Mouse (Mus musculus) left cerebral cortex, adult 8-10 months (tissue): ENCODE results near the gene Fbxo31. TPM values are rescaled to one million over a fixed set of nuclear protein-coding genes. Genes with fewer than 3 reads are reported as not detected.

Source experiments
- DNase-seq, 2 experiments: peaks; one replicate each; pipeline ENCODE4 v3.0.0; 2022; ENCODE audit warnings: low spot score in 2 of 2
- total RNA-seq, 4 experiments: library from RNA; stranded (reverse); gene quantifications; 2 replicates each; pipeline ENCODE4 v1.2.4; 2022

Gene Fbxo31
- total RNA-seq, 4 experiments from 2014 or later = 94.5 to 107 (median 104) TPM

DNA sequence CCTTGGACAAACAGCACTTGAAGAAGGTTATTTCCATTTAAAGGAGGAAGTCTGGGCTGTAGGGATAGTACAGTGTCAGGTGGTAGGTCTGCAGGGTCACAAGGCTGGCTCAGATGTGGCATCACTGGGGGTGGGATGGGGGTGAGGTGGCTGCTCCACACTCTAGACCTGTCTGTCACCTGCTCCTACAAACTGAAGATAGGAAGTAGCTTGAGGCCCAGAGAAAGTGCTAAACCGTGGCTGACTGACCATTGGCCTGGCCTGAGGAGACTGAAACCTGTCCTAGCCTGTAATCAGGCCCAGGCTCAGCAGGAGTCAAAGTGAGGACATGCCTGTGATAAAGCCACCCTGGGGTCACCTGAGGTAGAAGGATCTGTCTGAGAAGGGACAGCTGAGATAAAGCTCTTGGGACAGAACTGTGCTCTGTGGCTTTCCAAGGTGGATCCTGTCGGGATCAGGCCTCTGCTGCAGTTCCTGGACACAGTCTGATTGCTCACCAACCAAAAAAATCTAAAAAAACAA lies 10.7 kb upstream of the Fbxo31 start:
- no peak for DNase-seq

DNA sequence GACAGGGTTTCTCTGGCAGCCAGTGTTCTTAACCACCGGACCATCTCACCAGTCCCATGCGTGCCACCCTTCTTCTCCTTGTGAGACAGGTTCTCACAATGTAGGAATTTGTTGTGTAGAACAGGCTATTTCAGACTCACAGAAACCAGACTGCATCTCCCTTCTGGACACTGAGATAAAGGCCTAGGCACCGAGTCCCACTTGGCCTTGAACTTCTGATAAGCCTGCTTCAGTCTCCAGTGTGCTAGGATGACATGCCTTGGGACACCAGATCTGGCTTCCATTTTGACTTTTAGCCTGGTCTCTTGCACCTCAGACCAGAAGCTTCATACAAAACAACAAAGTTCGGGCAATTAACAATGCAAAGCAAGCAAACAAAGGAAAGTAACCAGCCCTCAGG lies 10.1 kb upstream of the Fbxo31 start:
- no peak for DNase-seq

DNA sequence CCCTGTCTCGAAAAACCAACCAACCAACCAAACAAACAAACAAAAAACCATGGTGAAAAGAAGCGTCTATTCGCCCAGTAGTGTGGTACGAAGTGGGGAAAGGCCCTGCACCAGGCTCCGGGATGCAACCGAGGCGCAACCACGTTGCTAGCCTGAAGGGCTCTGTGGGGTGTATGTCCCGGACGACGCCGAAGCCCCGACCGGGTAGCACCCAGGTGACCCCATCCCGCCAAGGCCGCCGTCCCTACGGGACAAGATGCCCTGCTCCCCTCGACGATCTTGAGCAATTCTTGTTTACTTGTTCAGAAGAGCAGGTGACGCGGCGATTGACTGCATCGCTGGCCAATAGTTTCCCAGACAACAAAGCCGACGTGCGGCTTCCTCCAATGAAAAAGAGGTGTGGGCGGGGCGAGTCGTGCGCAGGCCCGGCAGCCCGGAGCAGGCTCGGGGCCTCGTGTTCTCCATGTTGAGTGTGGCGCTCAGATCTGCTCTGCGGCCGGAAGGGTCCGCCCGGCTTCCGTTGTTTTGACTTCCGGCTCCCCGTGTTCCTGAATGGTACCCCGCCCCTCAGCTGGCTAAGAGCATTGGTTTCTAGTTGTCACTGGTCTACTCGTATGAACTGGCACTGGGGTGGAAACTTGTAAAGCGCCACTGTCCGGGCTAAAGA lies 6.7 kb upstream of the Fbxo31 start:
- peak; percentile 97 to 100 for DNase-seq

DNA sequence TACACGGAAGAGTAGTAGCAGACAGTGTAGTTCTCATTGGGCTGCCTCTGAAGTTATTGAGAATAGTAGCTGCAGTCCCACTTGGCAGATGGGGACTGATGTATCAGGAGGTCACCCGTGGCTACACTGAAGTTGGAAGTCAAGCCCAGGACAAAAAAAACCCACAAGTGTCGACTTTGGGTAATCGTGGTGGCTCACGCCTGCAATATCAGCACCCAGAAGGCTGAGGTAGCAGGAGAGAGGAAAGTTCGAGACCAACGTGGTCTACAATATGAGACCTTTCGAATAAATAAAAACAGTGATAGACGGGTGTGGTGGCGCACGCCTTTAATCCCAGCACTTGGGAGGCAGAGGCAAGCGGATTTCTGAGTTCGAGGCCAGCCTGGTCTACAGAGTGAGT lies 6.1 kb upstream of the Fbxo31 start:
- DNase-seq = no peak

DNA sequence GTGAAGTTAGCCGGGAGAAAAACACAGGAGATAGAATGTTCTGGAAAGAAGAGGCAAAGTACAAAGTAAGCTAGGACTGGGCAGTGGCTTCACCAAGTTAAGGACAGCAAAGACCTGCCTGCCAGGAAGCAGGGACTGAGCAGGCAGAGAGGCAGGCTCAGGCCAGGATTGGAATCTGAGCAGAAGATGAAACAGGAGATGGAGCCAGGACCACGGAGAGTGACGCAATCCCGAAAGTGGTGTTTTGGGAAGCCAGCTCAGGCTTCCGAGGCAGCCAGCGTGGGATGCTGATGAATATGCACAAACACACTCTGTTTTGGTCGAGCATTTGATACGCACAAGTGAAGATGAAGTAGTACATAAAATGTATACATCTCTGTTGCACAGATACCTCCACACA lies 5.0 kb upstream of the Fbxo31 start:
- DNase-seq = no peak

DNA sequence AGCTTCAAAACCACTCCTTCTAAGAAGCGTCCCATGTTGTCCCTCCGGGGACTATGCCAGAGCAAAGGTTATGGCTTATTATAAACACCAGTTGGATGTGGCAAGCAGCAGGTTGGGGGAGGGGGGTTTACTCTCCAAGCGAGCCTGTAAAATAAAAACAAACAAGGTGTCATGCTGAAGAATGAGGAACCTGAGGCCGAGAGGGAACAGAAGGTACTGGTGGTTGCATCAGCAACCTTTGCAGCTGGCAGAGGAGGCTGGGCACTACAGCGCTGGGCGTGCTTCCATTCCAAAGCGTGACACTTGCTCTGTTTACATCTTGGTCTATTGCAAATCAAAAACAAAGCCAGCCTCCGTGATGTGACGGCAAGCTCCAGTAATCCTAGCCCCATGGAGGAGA lies 1.9 kb upstream of the Fbxo31 start:
- no peak for DNase-seq

DNA sequence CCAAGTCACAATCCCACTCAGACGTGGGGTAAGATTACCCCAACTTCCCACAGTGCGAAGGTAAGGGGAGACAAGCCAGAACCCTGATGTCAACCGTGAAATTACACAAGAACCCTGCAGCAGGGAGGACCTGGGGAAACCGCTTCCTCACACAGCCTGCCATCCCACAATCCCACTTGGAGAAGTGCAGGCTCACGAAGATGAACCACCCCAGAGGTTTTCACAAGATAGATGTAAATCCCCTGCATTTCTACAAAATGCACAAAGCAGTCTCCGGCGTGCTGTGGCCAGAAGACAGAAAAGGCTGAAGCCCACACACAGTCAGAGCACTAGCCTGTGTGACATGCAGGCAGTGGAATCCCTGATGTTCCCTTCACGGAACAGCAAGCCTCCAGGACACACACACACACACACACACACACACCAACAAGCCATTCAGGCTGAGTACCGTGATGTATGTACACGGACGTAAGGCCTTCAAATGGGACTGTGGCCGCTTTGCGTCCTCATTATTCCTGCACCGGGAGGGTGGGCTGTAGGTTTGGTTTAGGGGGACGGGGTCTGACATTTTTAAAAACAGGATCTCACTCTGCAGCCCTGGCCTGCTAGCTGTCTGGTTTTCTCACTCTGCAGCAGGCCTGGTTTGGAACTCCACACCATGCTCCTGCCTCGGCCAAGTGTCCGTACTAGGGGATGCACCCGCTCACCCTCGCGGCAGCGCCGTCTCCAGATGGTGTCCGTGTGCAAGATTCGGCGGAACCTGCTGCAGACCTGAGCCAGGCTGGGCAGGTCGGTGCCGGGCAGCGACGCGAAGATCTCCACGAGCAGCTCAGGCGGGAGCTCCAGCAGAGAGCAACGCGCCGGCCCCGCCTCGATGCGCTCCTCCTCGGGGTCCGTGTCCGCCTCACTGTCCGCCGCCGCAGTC lies 593 bp downstream of the Fbxo31 start:
- no peak for DNase-seq

DNA sequence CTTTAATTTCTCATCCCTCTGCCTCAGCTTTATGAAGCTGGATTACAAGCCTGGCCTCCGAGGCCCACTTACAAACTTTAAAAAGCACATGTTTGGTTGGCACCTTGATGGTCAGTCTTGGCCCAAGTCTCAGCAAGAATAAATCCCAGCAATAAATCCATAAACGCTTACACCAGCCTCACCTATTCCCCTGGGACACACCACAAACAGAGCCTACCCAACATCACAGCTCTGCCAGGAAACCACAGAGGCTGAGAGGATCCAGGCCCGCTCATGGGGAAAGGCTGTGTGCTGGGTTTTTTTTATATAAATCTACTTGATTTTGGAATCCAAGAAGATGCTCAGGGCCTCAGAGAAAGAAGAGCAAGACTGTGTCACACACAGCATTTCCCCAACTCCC lies 2.9 kb downstream of the Fbxo31 start:
- no peak for DNase-seq

DNA sequence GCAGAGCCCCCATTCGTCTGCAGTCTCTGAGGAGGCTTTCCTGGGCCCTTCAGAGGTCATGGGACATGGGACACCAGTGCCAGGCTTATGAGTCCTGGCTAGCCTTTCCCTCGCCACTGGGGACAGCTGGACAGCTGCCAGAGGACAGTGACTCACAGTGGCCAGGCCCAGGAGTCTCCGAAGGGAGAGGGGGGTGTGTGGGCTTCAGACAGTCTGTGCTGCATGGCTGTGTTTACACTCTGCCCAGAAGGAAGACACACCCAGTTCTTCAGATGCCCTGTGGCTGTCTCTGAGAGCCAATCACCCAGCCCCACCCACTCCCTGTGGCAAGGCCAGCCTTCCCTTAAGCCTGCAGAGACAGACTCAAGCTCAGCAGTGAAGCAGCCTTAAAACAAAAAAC lies 5.3 kb downstream of the Fbxo31 start:
- DNase-seq = no peak

DNA sequence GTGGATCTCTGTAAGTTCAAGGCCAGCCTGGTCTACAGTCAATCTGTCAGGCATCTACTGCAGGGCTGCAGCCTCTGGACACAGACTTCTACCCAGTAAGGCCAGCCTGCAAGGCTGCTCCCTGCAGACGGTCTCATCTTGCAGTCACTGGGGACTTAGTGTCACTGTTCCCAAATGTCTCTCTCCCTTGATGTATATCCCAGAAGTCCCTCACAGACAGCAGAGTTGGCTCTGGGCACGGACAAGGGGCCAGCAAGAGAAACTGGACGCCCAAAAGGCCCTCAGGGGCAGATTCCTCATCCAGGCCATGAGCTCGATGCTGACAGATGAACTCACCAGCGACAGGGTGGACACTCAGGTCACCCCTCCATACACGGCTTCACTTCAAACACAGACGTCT lies 6.5 kb downstream of the Fbxo31 start:
- no peak for DNase-seq

DNA sequence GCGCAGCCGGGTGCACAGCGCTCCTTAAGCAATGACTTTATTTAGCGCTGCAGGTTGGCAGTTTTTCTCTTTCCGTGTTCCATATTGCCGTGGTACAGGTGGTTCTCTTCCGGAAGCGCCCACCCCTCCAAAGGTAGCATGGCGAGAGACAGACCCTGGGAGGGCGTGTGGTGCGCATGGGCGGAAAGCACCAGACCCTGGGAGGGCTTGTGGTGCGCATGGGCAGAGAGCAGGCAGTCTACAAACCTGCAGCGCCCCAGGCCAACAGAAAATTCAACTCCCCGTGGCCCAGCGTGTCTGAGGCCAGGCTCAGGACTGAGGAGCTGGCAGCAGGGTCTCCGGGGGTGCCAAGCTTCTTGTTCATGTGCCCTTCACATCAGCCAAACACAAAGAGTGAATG lies 7.8 kb downstream of the Fbxo31 start:
- no peak for DNase-seq

DNA sequence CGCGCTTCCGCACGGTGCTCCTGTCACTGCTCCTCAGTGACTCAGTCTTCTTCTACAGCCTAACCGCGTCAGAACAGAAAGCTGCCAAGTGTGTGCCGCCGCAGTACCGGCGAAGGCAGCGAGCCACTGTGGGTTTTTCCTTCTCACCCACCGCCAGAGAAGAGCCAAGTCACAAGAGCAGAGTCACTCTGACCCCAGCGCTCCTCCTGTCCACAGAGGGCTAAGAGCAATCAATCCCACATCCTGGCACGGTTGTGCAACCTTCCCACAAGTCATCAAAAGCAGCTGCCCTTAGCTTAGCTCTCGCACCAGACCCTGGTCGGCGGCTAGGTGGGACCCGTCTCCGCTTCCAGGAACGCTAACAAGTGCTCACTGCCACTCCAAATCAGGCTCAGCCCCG lies 8.3 kb downstream of the Fbxo31 start:
- no peak for DNase-seq

DNA sequence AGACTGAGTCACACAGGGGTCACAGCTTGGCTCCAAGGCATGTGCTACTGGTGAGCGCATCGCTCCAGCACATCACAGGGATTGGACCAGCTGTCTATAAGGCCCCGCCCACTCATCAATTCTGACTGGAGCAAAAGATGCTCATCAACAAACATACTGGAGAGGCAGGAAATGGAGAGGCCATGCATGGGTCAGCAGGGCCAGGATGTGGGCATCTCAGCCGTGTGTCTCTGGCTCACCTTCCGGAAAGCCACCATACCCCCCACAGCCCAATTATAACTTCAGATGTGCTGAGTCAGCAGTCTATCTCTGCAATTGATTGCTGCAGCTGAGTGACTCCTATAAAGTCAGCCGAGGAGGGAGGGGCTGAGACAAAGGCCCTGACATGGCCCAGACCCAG lies 10.3 kb downstream of the Fbxo31 start:
- DNase-seq = no peak

DNA sequence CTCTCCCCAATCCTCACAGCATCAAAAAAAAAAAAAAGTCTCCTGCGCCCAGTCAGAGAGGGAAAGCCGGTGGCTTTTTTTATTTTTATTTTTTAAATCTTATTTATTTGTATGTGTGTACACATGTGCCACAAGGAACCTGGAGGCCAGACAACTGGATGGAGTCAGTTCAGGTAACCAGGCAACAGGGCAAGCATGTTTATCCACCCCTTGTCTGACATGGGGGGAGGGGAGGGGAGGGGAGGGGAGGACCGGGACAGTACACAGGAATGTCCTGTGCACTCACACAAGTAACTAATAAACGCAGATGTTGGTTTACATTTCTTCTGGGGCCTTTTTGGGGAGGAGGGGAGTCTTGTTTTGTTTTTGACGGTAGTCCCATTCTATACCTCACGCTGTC lies 14.9 kb downstream of the Fbxo31 start:
- no peak for DNase-seq

DNA sequence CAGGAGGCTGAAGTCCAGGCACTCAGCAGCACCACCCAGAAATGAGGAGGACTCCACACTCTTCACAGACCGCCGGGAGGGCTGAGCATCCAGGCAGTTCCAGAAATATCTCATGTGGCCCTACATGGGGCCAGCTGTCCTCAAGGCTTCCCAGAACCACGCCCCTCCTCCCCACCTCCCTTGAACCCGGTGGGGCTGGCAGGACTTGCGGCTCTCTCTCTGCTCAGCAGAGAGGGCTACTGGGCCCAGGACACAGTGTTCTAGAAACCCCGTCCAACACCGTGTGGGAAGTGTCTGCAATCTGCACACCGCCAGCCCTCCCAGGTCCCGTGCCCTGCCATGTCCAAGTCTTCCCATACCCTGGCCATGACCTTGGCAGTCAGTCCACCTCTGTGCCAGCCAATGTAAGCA lies 15.7 kb downstream of the Fbxo31 start:
- no peak for DNase-seq

DNA sequence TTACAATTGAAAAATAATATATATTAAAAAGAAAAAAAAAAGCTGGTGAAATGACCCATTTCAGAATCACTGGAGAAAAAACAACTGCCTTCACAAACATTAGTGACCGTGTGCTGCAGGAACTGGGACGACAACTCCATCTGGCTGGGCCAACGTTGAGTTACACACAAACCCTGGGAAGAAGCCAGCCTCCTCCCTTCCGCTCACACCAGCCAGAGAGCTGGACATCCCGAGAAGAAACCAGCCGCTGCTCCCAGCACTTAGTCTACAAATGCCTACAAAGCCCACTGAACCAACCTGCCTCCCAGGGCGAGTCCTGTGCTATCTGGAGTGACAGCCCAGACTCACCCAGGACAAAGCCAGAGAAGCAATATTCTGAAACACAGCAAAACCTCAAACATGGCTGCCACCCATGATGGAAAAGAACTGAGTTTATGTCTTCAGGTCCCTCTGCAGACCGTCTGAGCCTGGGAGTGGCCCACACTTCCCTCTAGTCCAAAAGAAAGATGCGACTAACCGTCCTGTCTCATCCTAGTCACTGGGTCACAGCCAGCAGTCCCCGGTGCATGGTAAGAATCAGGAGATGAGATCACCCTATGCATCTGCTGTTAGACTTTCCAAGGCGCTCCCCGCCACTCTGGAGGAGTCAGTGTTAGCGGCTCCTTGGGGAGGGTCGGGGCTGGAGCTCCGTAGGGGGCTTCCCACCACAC lies 16.8 kb downstream of the Fbxo31 start:
- no peak for DNase-seq

DNA sequence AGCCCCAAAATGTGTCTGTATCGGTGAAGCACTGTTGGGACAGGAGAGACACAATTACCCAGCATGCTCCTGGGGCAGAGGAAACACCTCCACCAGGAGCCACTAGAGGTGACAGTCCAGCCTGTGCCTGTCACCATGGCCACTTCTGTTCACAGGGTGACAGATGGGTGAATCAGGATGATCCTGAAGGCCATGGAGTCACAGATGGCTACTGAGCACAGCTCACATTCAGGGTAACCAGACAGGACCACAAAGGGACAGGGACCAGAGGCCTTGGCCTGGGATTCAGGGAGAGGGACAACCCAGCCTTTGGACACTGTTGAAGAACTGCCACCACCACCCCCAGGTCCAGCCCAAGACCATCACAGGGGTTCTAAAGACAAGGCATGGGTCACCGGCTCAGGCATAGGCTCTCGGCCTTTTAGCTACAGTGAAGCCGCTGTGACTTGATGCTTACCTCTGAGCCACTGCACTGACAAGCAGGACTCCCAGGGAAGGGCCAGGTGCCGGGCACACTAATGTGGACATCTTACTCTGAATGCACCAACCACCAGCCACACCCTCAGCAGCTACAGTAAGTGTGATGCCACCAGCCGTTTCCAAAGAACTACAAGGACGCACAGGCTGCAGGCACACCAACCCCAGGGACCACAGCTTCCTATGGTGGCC lies 18.0 kb downstream of the Fbxo31 start:
- DNase-seq = no peak

DNA sequence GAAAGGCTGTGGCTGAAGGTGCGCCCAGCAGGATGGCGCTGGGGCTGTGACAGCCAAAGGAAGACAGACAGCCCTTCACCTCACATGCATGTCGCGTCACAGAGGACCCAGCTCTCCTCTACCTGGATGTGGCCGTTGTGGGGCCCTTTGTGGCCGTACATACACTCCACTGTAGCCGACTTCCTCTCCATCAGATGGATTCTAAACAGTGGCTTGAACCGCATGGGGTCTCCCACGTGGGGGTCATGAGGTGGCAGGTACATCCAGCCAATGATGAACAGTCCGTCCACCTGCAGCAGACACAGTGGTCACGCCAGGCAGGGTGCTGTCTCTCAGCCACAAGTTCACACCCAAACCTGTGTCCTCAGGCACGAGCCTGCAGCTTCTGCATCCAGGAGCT lies 18.8 kb downstream of the Fbxo31 start:
- DNase-seq = no peak

DNA sequence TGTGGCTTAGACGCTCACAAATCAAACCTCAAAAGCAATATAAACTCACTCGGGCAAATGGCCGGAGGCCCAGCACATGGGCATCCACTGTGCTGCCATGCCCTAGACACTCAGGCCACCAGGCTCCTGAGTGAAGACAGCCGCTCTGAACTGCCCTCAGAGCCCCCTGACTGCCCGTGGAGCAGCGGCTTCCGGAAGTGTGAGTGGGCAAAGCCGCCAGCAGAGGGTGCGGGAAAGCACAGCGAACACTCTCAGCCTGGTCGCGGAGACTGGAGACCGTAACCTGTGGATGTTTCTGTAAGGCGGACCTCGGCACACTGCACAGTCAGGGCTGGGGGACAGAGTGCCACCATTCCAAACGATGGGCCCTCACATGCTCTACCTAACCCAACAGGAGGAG lies 20.1 kb downstream of the Fbxo31 start:
- DNase-seq = no peak

DNA sequence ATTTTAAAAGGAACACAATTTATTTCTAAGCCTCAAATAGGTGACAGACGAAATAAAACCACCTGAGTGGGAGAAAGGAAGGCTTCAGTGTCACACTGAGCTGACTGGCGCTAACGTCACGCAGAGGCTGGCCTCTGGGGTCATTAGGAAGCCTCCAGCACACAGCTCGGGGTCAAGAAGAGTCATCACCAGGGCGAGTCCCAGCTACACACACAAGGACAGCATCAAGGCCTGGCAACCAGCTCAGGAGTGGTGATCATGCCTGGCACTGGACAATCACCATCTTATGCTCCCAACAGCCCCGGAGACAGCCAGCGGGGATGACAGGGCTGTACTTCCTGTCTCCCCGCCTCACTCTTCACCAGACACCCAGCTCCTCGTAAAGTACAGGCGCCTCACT lies 20.9 kb downstream of the Fbxo31 start:
- no peak for DNase-seq

DNA sequence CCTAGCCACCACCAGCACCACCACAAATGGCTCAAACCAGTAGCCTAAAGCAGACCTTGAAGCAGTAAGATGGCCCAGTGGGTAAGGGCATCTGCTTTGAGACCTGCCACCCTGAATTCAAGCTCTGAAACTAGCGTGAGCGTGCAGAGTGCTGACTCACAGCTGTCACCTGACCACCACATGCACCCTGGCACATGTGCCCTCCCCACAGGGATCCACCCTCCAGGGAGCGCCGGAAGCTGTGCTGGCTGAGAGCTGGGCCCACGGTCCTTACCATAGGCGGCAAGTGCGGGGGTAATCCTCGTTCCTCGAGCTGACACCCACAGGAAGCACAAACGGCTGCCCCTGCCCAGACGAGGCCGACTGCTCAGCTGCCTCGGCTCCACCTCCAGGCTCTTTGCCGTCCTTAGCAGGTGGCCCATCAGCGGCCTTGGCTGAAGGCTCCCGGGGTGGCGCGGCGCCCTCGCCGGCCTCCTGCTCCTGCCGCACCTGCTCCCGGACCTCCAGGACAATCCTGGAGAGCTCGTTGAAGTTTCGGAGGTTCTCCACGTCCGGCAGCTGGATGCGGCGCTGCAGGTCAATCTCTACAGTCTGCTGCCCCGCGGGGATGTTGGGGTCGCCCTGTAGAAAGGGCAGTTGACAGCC lies 24.7 kb downstream of the Fbxo31 start:
- DNase-seq = peak in 1 of 2 experiments; percentile 26
